Mouse (Mus musculus) adrenal gland, postnatal 10 days (tissue): ENCODE results near the gene Rhog. TPM values are rescaled to one million over a fixed set of nuclear protein-coding genes. Genes with fewer than 3 reads are reported as not detected.
A peak's percentile ranks its signal among the peaks of the same experiment; 100 is the strongest.

Experiments
- DNase-seq: peaks from one replicate; pipeline ENCODE4 v3.0.0; 2021; ENCODE audit warnings: mixed read lengths
- total RNA-seq, 2 experiments: library from RNA; stranded (reverse); gene quantifications; 2 replicates each; pipeline ENCODE4 v1.2.3; 2021

The Rhog gene
- total RNA-seq, 2 experiments from 2014 or later: 47.9 to 57.5 TPM

- DNase-seq: peak; percentile 58
Measured at GRCm38 (mm10) chr7:102222336-102222735, 33.5 kb downstream of the Rhog start.

DNA sequence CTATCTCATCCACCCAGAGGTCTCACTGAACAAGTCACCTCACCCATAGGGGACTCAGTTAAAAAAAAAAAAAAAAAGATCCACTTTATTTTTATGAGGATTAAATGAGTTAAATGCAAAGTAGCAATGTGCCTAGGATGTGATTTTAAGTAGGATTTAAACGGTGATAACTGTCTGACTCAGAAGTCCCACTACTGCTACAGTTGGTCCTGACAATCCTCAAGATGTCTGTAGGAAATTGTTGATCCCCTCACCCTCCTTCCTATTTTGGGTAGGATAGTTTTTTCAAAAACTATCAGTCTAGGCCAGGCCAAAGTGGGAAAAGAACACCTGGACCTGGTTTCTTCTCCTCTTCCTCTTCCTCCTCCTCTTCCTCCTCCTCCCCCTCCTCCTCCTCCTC is 34.0 kb downstream of the Rhog start:
- no peak for DNase-seq

- no peak for DNase-seq
Measured at GRCm38 (mm10) chr7:102211071-102211470, 44.8 kb downstream of the Rhog start.

DNA sequence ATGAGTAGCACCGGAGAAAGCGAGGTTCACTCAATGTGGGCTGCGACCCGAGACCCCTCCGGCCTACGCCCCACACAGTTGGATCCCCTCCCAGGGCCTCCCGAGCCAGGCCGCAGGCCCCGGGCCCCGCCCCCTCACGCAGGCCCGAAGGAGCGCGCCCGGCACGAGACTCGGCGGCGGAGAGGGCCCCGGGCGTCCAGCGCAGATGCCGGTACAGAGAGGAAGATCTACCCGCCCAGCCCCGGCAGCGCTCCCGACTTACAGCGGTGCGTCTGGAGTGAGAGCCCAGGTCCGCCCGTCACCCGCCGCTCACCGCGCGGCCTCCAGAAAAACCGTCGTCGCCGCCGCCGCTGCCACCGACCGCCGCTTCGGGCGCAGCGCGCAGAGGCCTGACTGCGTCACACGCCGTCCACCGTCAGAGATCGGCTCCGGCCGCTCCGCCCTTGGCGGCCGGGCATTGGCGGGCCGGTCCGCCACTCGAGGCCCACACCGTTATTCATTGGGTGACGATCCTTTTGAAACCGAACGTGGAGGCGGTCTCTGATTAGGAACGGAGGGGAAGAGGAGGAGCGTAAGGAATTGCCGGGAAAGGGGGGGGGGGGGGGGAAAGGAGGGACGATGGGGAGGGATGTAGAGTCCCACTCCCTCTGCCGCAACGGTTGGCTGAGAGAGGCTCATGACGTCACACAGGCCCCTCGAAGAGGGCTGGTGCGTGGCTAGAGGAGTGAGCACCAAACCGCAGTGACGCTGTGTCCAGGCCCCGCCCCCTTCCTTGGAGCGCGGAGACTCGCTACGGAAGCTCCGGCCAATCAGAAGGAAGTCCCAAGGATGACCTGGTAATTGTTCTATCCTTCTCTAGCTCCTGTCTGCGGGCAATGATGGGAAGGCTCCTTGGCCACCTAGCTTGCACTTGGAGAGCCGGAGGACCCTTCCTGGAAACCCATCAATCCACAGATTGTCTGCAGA is 45.8 kb downstream of the Rhog start, which contains the start of the genes Nup98 and Pgap2:
Gene Nup98 (minus strand): TSS at position 421 of the 966 bp plus-strand sequence.
Gene Pgap2 (plus strand): TSS at position 453 of the 966 bp plus-strand sequence.
- peak; percentile 99 for DNase-seq

GRCm38 (mm10) chr7:102208806-102209363 is 47.0 kb downstream of the Rhog start:
- no peak for DNase-seq

DNA sequence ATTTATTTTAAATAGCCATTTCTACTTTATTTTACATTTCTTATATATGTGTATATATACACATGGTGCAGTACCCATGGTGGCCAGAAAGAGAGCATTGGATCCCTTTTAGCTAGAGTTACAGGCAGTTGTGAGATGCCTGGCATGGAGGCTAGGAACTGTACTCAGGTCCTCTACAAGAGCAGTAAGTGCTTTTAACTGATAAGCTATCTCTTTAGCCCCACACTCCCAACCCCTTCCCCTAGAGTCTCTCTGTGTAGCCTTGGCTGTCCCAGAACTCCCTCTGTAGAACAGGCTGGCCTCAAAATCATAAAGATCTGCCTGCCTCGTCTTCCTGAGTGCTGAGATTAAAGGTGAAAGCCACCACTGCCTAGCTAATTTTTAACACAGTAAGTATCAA is 50.2 kb downstream of the Rhog start:
- DNase-seq: no peak

DNA sequence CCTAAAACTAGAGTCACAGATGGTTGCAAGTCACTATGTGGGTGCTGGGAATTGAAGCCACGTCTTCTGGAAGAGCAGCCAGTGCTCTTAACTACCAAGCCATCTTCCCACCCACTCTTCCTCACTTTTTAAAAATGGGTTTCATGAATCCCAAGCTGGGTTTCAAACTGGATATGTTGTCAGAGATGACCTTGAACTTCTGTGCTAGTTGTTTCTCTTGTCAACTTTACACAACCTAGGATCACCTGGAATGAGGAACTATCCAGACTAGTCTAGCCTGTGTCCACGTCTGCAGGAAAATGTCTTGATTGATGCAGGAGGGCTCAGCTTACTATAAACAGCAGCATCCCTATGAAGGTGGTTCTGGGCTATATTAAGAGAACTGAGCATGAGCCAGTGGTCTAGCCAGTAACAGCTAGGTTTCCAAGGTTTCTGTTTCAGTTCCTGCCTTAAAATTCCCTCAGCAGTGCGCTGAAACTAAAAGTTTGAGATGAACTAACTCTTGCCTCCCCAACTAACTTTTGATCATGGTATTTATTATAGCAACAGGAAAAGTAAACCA is 51.5 kb downstream of the Rhog start:
- no peak for DNase-seq

DNA sequence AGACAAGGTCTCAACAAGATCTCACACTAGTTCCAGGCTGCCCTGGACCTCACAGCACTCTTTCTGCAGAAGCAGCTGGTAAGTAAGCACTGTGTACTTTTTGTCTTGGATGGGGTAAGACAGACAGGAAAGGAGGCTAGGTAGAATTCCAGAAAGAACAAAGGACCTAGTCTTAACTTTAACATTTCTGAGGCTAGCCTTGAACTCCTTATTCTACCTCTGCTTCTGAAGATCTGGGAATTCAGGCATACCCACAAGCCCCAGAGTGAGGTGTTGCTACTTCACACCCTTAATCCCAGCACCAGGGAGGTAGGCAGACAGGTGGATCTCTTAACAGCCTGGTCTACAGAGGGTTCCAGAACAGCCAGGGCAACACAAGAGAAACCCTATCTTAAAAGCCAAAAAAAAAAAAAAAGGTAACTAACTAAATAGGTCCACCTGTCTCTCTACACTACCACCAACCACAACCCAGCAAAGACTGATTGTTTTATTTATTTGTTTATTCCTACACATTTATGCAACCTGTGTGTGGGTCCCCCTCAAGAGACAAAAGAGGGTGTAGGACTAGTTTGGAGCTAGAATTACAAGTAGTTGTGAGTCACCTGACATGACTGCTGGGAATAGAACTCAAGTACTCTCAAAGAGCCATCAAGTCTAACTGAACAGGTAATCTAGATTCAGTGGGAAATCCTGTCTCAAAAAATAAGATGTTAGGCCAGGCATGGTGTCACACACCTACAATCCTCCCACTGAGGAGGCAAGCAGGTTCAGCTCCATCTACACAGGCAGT is 54.7 kb downstream of the Rhog start:
- DNase-seq: no peak

DNA sequence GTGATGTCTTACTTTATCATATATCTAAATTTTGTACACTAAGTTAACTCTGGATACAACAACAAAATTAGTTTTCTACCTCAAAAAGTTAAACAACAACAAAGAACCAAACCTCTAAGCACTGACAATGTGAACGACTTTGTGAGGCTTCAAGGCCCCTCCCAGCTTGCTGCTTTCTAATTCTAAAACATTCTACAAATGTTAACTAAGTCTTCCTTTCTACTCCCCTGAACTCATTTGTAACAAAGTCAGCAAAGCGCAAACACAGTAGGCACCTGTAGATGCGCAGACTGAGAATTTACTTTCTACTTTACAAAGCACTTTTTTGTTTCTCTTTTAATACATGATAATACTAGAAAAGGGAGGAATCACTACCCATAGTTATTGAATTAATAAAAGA is 55.3 kb downstream of the Rhog start:
- DNase-seq: no peak

- DNase-seq: no peak
Measured at GRCm38 (mm10) chr7:102192356-102192755, 63.5 kb downstream of the Rhog start.

Other genes starting within 250 kb of the Rhog start
- gene Il18bp, start 237.4 kb downstream of the Rhog start, total RNA-seq: 1 to 10 TPM; 5.4 to 6.3 TPM
- gene Rnf121, start 190.6 kb downstream of the Rhog start, total RNA-seq: 10 to 100 TPM; 25.6 to 28.3 TPM
- 10 to 100 TPM; 12.6 to 19.0 TPM for gene Xndc1, start 190.5 kb downstream of the Rhog start, total RNA-seq
- 1 to 10 TPM in 1 of 2 experiments, under 1 TPM in 1; 0.93 to 1.3 TPM for gene Xntrpc, start 190.3 kb downstream of the Rhog start, total RNA-seq
- gene Trpc2, start 172.9 kb downstream of the Rhog start, total RNA-seq: under 1 TPM in 1 of 2 experiments, not detected in 1; 0.88 TPM
- 10 to 100 TPM in 1 of 2 experiments, 1 to 10 TPM in 1; 5.9 to 30.8 TPM for gene Art1, start 154.3 kb downstream of the Rhog start, total RNA-seq
- 1 to 10 TPM in 1 of 2 experiments, under 1 TPM in 1; 0.51 to 1.4 TPM for gene Art5, start 146.6 kb downstream of the Rhog start, total RNA-seq
- gene Chrna10, start 139.2 kb downstream of the Rhog start, total RNA-seq: not detected
- gene Nup98, start 45.9 kb downstream of the Rhog start, total RNA-seq: 10 to 100 TPM; 49.4 to 49.7 TPM
- gene Pgap2, start 45.8 kb downstream of the Rhog start, total RNA-seq: 100 to 1,000 TPM in 1 of 2 experiments, 10 to 100 TPM in 1; 86.1 to 109 TPM
- gene Stim1, start 11.8 kb upstream of the Rhog start, total RNA-seq: 10 to 100 TPM; 76.4 to 77.1 TPM
- 10 to 100 TPM; 33.7 to 50.4 TPM for gene Rrm1, start 185.6 kb upstream of the Rhog start, total RNA-seq
- gene Olfr543, start 225.6 kb upstream of the Rhog start, total RNA-seq: not detected
- not detected for gene Olfr544, start 232.3 kb upstream of the Rhog start, total RNA-seq
- not detected for gene Olfr545, start 243.5 kb upstream of the Rhog start, total RNA-seq